Mouse (Mus musculus) frontal cortex, postnatal 10 days (tissue): ENCODE data around the gene Amz1.

ENCODE experiments used
- DNase-seq, 2 experiments: peaks; one replicate each; pipeline ENCODE4 v3.0.0; 2022; ENCODE audit warnings: low spot score in 2 of 2, mixed read lengths in 1 of 2

The Amz1 gene

GRCm38 (mm10) chr5:140767704-140768141, 43.8 kb downstream of the Amz1 start:
- DNase-seq, result peak; percentile 64 to 66

GRCm38 (mm10) chr5:140768333-140768732, 44.4 kb downstream of the Amz1 start:
- DNase-seq, result no peak

- DNase-seq, result no peak
These were observed 47.7 kb downstream of the Amz1 start for GRCm38 (mm10) chr5:140771612-140772011.

GRCm38 (mm10) chr5:140772158-140772557, 48.2 kb downstream of the Amz1 start:
- no peak for DNase-seq

GRCm38 (mm10) chr5:140775111-140775510, 51.2 kb downstream of the Amz1 start:
- no peak for DNase-seq

- DNase-seq, result no peak
These were observed 53.0 kb downstream of the Amz1 start for GRCm38 (mm10) chr5:140776968-140777367.

GRCm38 (mm10) chr5:140781122-140781521, 57.2 kb downstream of the Amz1 start:
- DNase-seq, result no peak

GRCm38 (mm10) chr5:140781886-140782572, 58.1 kb downstream of the Amz1 start:
- DNase-seq, result no peak

- DNase-seq, result no peak
These were observed 59.6 kb downstream of the Amz1 start for GRCm38 (mm10) chr5:140783577-140783976.

- no peak for DNase-seq
These were observed 60.4 kb downstream of the Amz1 start for GRCm38 (mm10) chr5:140784288-140784687.

GRCm38 (mm10) chr5:140785240-140785872, 61.4 kb downstream of the Amz1 start:
- no peak for DNase-seq

- no peak for DNase-seq
These were observed 65.6 kb downstream of the Amz1 start for GRCm38 (mm10) chr5:140789561-140789960.

- no peak for DNase-seq
These were observed 66.5 kb downstream of the Amz1 start for GRCm38 (mm10) chr5:140790392-140790791.

GRCm38 (mm10) chr5:140790937-140791877, 67.3 kb downstream of the Amz1 start:
- peak in 1 of 2 experiments; percentile 36 for DNase-seq

GRCm38 (mm10) chr5:140792233-140792632, 68.3 kb downstream of the Amz1 start:
- DNase-seq, result no peak

- DNase-seq, result no peak
These were observed 70.8 kb downstream of the Amz1 start for GRCm38 (mm10) chr5:140794753-140795152.

- DNase-seq, result no peak
These were observed 71.2 kb downstream of the Amz1 start for GRCm38 (mm10) chr5:140795176-140795575.

- no peak for DNase-seq
These were observed 72.1 kb downstream of the Amz1 start for GRCm38 (mm10) chr5:140796051-140796450.

GRCm38 (mm10) chr5:140798158-140798557, 74.2 kb downstream of the Amz1 start:
- no peak for DNase-seq

GRCm38 (mm10) chr5:140798775-140799174, 74.8 kb downstream of the Amz1 start:
- no peak for DNase-seq

- DNase-seq, result no peak
These were observed 75.3 kb downstream of the Amz1 start for GRCm38 (mm10) chr5:140799190-140799589.

GRCm38 (mm10) chr5:140800288-140800923, 76.5 kb downstream of the Amz1 start:
- no peak for DNase-seq
